Mouse (Mus musculus) macrophage (primary cell): ENCODE results near the gene 1700007K13Rik. TPM values are rescaled to one million over a fixed set of nuclear protein-coding genes. Genes with fewer than 3 reads are reported as not detected.
"Not testable (repeated sequence)": the region's sequence is repeated elsewhere in the genome, so short reads cannot be mapped to it uniquely, and the experiment has no call there.

Source experiments
- H3K27ac ChIP-seq: fragments of 350-480 bp; formaldehyde crosslinking; 2 replicates; pipeline ENCODE4 v1.9.0; 2021
- H3K36me3 ChIP-seq: fragments of 350-480 bp; formaldehyde crosslinking; 2 replicates; pipeline ENCODE4 v1.9.0; 2021; ENCODE audit errors: inconsistent target
- H3K4me3 ChIP-seq: fragments of 350-480 bp; formaldehyde crosslinking; 2 replicates; pipeline ENCODE4 v1.9.0; 2021; ENCODE audit errors: inconsistent target
- H3K79me2 ChIP-seq: fragments of 350-480 bp; formaldehyde crosslinking; 2 replicates; pipeline ENCODE4 v1.9.0; 2021; ENCODE audit errors: inconsistent target
- WGBS: methylation state at CpG from one replicate; pipeline ENCODE4 v1.1.7; 2026; ENCODE audit warnings: inconsistent platforms; ENCODE audit not compliant: missing documents; 5-methylcytosine and 5-hydroxymethylcytosine counted together
- polyA plus RNA-seq: library from polyadenylated mRNA; stranded (reverse); fragments of 250-400 nt; gene quantifications from 3 replicates; pipeline ENCODE4 v1.2.4, GENCODE M21; 2018; ENCODE audit warnings: inconsistent platforms

Gene 1700007K13Rik
- polyA plus RNA-seq, 1 experiment from 2014 or later = not detected

- no peak overlapping the region for H3K4me3 ChIP-seq
- H3K79me2 ChIP-seq = no peaks in the 10 kb centered on the region
- no peaks in the 10 kb centered on the region for H3K36me3 ChIP-seq
- 63% methylated on average over 14 of the region's 14 CpGs for WGBS
- no peak overlapping the region for H3K27ac ChIP-seq
Observed at GRCm38 (mm10) chr2:28495207-28495756, 29.1 kb upstream of the 1700007K13Rik start.

GRCm38 (mm10) chr2:28494521-28494920 is 28.4 kb upstream of the 1700007K13Rik start:
- 88% methylated on average over 2 of the region's 2 CpGs for WGBS
- Histone ChIP-seq H3K4me3 (no peak overlapping the region), H3K79me2 (no peaks in the 10 kb centered on the region), H3K27ac (no peak overlapping the region), H3K36me3 (no peaks in the 10 kb centered on the region)

GRCm38 (mm10) chr2:28483861-28484260 is 17.7 kb upstream of the 1700007K13Rik start:
- WGBS = 89% methylated on average over 2 of the region's 2 CpGs
- Histone ChIP-seq H3K79me2 (no peaks in the 10 kb centered on the region), H3K36me3 (no peaks in the 10 kb centered on the region), H3K4me3 (no peak overlapping the region), H3K27ac (no peak overlapping the region)

- Histone ChIP-seq H3K27ac (no peak overlapping the region), H3K79me2 (no peaks in the 10 kb centered on the region), H3K36me3 (no peaks in the 10 kb centered on the region), H3K4me3 (no peak overlapping the region)
- 87% methylated on average over 20 of the region's 20 CpGs for WGBS
Observed at GRCm38 (mm10) chr2:28479208-28480204, 13.4 kb upstream of the 1700007K13Rik start.

GRCm38 (mm10) chr2:28477993-28478392 is 11.9 kb upstream of the 1700007K13Rik start:
- H3K79me2 ChIP-seq, H3K4me3 ChIP-seq, H3K36me3 ChIP-seq, H3K27ac ChIP-seq: not testable (repeated sequence)
- 90% methylated on average over 5 of the region's 5 CpGs for WGBS

GRCm38 (mm10) chr2:28472011-28472410 is 5.9 kb upstream of the 1700007K13Rik start:
- Histone ChIP-seq H3K36me3 (peaks cover 15% of the 10 kb centered on the region; the same call in 1 of the 2 replicates), H3K79me2 (peaks cover 12% of the 10 kb centered on the region; the same call in 1 of the 2 replicates)
- not testable (repeated sequence) for H3K4me3 ChIP-seq, H3K27ac ChIP-seq
- WGBS = 94% methylated on average over 8 of the region's 8 CpGs

GRCm38 (mm10) chr2:28470591-28470990 is 4.5 kb upstream of the 1700007K13Rik start:
- Histone ChIP-seq H3K27ac (no peak overlapping the region), H3K36me3 (peaks cover 15% of the 10 kb centered on the region; the same call in 1 of the 2 replicates), H3K4me3 (no peak overlapping the region), H3K79me2 (peaks cover 12% of the 10 kb centered on the region; the same call in 1 of the 2 replicates)
- WGBS = 92% methylated on average over 2 of the region's 2 CpGs

GRCm38 (mm10) chr2:28469461-28469860 is 3.3 kb upstream of the 1700007K13Rik start:
- H3K36me3 ChIP-seq = peaks cover 15% of the 10 kb centered on the region; the same call in 1 of the 2 replicates
- H3K27ac ChIP-seq = no peak overlapping the region
- H3K79me2 ChIP-seq = peaks cover 12% of the 10 kb centered on the region; the same call in 1 of the 2 replicates
- 95% methylated on average over 14 of the region's 14 CpGs for WGBS
- no peak overlapping the region for H3K4me3 ChIP-seq

- H3K27ac ChIP-seq = peak overlapping the region; percentile 13; the same call in 1 of the 2 replicates
- peaks cover 12% of the 10 kb centered on the region; the same call in 1 of the 2 replicates for H3K79me2 ChIP-seq
- H3K4me3 ChIP-seq = peak overlapping the region; percentile 84
- H3K36me3 ChIP-seq = peaks cover 15% of the 10 kb centered on the region; the same call in 1 of the 2 replicates
- WGBS = 57% methylated on average over 18 of the region's 18 CpGs
Observed at GRCm38 (mm10) chr2:28468486-28469225, 2.5 kb upstream of the 1700007K13Rik start.

GRCm38 (mm10) chr2:28467860-28468485 is 1.8 kb upstream of the 1700007K13Rik start, which contains the start of gene Mrps2:
Gene Mrps2, plus strand, starts transcription at chr2:28468066.
- Histone ChIP-seq H3K27ac (peak within 1 kb of the TSS; percentile 13; the same call in 1 of the 2 replicates), H3K79me2 (peaks cover 12% of the 10 kb centered on the region; the same call in 1 of the 2 replicates), H3K4me3 (peak within 1 kb of the TSS; percentile 84), H3K36me3 (peaks cover 15% of the 10 kb centered on the region; the same call in 1 of the 2 replicates)
- WGBS = under 1% methylated on average over 46 of the region's 52 CpGs

- H3K27ac ChIP-seq = no peak overlapping the region
Observed at GRCm38 (mm10) chr2:28464919-28465318, 1.2 kb downstream of the 1700007K13Rik start.

GRCm38 (mm10) chr2:28463919-28464318 is 2.2 kb downstream of the 1700007K13Rik start:
- no peaks in the 10 kb centered on the region for H3K36me3 ChIP-seq
- H3K4me3 ChIP-seq = no peak overlapping the region
- WGBS = 73% methylated on average over 3 of the region's 3 CpGs
- peaks cover 9% of the 10 kb centered on the region; the same call in 1 of the 2 replicates for H3K79me2 ChIP-seq
- H3K27ac ChIP-seq = no peak overlapping the region

More at GRCm38 (mm10) chr2:28464919-28465318, 1.2 kb downstream of the 1700007K13Rik start:
- WGBS = 88% methylated on average over 9 of the region's 9 CpGs
- H3K36me3 ChIP-seq = peaks cover 7% of the 10 kb centered on the region; the same call in 1 of the 2 replicates
- H3K4me3 ChIP-seq = no peak overlapping the region
- peaks cover 12% of the 10 kb centered on the region; the same call in 1 of the 2 replicates for H3K79me2 ChIP-seq

- no peaks in the 10 kb centered on the region for H3K36me3 ChIP-seq
- WGBS = 100% methylated on average over 1 of the region's 1 CpGs
- H3K79me2 ChIP-seq = no peaks in the 10 kb centered on the region
- H3K27ac ChIP-seq = no peak overlapping the region
- H3K4me3 ChIP-seq = no peak overlapping the region
Observed at GRCm38 (mm10) chr2:28456616-28457015, 9.5 kb downstream of the 1700007K13Rik start.
